Mouse (Mus musculus): ENCODE data around the gene Gm10842.
"Not testable (repeated sequence)": the region's sequence is repeated elsewhere in the genome, so short reads cannot be mapped to it uniquely, and the experiment has no call there.

Gene Gm10842

DNA sequence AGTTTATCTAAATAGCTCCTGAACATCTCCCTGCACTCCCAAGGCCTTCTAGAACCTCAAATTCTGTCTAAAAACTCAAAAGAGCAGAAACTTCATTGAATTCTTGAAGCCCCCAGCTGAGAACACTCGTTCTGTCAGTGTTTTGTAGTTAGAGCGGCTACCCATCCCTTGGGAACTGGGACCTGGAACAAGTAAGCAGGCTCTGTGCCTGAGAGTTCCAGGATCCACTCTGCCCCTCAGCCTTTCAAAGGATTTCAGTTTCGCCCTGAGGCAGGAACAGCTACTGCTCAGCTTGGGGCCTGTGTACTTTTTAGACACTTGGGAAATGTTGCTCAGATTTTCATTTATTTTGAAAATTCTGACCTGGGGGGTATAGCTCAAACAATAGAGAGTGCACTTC lies at the start of gene Gm10842:
Gene Gm10842 (plus strand): TSS at position 301 of the 400 bp plus-strand sequence.
- no peak for DNase-seq

DNA sequence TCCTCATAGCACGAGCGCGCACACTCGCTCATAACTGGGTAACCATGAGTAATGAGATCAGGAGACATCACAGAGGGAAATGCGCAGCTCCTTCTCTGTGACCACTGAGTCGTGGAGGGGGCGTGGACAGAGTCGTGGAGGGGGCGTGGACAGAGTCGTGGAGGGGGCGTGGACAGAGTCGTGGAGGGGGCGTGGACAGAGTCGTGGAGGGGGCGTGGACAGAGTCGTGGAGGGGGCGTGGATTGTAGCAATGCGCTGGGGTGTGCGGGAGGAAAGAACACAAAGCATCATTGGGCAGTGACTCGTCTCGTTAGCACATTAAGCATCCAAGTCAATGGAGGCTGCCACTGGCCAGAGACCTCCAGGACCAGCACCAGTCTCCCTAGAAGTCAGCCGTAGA lies 34.2 kb upstream of the Gm10842 start:
- not testable (repeated sequence) for DNase-seq

DNA sequence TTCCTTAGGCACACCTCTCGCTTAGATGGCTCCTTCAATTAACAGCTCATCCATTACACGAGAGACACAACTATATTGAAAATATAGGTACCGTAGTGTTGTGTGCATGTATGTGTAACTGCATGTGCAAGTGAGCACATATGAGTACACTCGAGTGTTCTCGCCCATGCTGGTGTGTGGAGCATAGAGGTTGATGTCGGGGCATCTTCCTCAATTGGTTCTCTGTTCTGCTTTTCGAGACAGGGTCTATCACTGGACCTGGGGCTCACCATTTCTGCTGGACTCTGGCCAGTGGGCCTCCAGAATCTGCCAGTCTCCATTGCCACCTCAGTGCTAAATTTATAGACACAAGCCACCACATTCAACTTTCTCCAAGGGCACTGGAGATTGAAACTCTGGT lies 28.9 kb upstream of the Gm10842 start:
- DNase-seq, result no peak

DNA sequence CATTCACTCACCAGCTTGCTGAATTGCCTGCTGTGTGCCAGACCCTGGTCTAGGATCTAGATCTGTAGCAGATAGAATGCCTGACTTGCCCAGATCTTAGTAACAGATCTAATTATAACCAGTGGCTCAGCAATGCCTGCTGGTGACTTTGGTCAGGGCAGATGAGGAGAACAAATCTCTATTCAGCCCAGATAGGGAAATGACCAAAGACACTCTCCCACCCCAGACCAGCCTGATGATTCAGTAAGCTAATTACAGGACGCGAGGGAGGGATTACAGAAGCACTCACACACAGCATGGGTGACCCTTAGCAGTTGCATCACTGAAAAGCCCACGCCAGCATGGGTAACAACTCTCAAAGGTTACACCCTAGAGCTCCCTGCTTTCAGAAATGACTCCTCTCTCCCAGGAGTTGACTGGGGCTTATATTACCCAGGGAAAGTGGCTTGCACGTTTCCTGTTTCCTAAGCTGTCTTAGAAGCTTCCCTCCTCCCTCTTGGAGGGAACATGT lies 26.1 kb upstream of the Gm10842 start:
- DNase-seq, result no peak

DNA sequence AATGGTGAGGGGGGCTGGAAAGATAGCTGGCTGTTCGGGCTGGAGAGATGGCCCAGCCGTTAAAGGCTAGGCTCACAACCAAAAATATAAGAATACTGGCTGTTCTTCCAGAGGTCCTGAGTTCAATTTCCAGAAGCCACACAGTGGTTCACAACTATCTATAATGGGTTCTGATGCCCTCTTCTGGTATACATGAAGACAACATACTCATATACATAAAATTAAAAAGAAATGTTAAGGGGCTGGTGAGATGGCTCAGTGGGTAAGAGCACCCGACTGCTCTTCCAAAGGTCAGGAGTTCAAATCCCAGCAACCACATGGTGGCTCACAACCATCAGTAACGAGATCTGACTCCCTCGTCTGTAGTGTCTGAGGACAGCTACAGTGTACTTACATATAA lies 24.9 kb upstream of the Gm10842 start:
- DNase-seq, result not testable (repeated sequence)

DNA sequence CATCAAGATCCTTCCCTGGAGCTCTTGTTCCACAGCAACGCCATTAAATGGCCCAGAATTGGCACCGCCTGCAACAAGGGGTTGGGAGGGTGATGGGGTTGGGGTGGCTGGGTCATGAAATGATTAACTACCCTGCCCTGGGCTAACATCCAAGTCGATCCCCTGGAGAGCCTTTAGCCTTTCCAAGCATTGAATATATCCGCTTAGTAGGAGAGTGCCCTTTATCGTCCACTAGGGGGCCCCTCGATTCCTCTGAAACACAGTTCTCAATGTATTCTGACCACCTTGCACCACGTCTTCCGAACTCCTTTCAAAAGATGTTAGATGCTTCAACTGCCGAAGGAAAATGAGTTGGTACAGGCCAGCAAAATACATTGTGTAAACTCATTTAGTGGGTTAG lies 22.7 kb upstream of the Gm10842 start:
- DNase-seq, result peak; percentile 69

DNA sequence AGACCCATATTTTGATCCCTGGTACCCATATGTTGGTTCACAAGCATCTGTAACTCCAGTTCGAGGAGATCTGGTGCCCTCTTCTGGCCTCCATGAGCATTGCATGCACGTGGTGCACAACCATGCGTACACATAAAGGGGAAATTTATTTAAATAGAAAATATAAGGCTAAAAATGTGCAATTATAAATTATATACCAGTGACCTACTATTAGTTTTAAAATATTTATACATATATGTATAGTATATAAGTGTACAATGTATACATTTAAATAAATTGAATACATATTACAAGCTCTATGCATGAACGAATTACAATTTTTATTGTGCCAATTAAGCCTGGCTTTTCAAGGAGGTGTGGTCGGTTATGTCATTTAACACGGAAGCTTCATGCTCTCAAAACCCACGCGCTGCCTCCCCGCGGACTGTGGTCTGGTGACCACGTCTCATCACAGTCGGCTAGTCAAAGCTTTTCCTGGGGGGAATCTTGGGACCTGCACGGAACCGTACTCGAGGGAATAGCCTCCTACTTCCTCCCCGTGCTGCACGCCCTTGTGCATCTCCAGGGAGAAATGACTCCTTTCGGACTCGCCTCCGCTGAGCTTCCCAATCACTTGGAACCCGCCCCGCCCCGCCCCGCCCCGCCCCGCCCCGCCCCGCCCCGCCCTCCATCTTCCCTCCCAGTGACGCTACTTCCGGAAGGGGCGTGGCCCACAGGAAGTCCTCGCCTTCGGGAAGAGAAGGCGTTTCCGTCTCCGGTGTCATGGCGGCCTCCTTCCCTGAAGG lies 20.8 kb upstream of the Gm10842 start, which contains the start of gene Mettl2:
Gene Mettl2 (plus strand): TSS at position 691 of the 785 bp plus-strand sequence.
- peak; percentile 92 for DNase-seq

DNA sequence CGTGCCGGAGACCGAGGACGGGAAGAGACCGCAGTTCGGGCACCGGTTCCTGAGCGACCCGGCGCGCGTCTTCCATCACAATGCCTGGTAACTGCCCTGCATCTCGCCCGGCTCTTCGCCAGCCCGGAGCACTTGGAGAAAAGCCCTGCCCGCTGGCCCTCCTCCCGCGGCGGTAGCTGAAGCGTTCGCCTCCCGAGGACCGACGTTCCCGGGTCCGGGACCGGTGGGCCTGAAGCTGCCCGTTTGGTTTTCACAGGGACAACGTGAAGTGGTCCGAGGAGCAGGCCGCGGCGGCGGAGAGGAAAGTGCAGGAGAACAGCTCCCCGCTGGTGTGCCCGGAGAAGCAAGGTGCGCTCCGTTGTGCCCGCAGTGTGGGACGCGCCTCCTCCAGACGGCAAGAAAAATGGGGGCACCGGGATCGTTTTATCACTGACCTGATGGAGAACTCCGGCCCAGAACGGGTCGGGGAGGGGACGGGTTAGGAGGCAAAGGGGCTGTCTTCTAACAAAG lies 20.1 kb upstream of the Gm10842 start:
- peak; percentile 28 for DNase-seq

DNA sequence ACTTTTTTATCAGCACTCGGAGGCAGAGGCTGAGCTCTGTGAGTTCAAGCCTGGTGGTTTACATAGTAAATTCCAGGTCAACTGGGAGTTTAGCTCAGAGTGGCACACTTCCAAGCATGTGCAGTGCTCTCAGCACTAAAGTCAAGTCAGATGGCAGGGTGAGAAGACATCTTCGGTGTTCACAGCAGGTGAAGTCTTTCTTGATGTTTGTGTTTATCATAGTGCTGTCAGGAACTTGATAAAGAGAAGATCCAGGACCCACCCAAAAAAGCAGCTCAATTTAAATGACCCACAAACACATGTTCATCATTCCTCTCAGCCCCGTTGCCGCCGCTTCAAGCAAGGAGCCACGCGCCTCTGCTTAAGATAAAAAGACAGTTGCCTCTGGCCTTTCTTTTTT lies 11.0 kb upstream of the Gm10842 start:
- peak; percentile 40 for DNase-seq

DNA sequence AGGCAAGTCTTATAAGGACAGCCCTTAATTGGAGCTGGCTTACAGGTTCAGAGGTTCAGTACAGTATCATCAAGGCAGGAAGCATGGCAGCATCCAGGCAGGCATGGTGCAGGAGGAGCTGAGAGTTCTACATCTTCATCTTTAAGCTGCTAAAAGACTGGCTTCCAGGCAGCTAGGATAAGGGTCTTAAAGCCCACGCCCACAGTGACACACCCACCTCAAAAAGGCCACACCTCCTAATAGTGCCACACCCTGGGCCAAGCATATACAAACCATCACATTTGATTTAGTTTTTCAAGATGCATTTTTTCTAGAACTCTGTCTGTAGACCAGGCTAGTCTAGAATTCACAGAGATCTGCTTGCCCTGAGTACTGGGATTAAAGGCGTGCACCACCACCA lies 9.4 kb upstream of the Gm10842 start:
- peak; percentile 47 for DNase-seq

DNA sequence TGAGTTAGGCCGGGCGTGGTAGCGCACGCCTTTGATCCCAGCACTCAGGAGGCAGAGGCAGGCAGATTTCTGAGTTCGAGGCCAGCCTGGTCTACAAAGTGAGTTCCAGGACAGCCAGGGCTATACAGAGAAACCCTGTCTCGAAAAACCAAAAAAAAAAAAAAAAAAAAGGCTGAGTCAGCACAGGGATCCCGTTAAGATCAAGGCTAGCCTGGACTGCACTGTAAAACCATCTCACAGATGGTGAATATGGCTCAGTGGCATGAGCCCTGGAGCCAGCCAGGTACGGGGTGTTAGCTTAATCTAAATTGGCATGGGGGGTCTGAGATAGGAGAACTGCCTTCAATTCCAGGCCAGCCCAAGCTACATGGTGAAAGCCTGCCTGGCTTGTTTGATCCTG lies 6.2 kb upstream of the Gm10842 start:
- not testable (repeated sequence) for DNase-seq

DNA sequence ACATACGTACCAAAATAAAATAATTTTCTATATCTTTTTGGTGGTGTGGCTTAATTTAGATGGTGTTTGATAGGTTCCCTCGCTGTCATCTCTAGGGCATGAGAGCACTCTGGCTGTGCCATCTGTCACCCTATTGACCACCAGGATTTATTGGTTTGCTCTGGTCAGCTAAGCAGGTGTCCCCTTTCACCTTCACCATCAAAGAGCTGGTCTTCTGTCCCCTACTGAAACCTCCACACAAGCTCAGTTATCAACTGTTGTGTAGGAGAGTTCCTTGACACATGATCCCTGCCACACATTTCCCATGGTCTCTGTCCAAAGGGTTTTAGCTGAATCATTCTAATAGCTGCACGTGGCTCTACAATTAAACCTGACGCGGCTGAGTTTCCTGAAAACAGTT lies 5.6 kb upstream of the Gm10842 start:
- no peak for DNase-seq

DNA sequence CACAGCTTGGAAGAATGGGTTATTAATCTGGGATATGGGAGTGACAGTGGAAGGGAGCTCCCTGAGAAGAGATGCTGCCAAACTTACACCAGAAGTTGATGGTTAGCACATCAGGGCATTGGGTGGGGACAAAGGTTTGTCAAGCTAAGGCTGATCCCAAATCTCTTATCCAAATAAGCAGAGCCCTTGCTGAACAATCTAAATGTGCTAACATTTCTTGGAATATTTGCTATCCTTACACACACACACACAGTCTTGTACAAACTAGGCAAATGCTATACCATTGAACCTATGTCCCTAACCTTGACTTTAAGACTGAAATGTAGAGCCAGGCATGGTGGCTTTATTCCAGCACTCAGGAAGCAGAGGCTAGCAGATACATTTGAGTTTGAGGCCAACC lies 3.1 kb upstream of the Gm10842 start:
- DNase-seq, result no peak

DNA sequence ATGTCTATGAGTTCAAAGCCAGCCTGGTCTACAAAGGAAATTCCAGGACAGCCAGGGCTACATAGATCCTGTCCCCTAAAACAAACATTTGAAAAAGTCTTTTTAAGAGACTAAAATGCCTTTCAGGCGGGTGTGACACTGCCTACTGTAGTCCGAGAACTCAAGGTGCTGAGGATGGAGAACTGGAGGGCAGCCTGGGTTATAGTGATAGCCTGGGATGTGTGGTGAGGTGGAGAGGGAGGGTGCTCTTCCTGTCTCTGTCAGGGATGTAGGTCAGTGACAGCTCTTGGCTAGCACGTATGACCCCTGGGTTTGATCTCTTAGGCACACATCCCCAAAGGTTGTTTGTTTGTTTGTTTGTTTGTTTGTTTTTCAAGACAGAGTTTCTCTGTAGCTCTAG lies 2.6 kb upstream of the Gm10842 start:
- no peak for DNase-seq

DNA sequence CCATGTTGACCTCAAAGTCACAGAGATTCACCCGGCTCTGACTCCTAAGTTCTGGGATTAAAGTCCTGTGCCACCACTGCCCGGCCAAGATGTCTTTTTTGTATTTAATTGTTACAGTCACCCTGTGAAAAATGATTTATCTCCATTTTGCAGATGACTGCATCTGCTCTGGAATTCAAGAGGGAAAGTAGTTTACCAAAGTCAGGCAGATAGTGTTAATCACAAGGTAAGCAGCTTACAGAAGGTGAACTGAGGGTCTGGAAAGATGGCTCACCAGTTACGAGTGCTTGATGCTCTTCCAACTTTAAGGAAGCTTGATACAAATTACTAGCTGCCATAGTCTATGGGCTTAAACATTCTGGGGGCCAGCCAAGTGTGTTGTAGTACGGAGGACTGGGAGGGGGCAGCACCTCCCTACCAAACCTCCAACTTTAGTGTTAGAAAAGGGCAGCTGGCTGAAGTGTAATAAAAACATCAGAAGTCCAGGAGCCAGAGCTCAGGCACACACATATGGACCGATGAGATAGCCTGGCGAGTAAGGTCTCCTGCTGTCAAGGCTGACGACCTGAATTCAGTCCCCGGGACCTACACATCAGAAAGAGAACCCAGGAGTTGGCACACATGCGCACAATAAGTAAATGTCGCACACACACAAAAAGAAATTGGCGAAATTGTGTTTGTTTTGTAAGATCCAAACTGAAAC lies 2.0 kb upstream of the Gm10842 start:
- DNase-seq, result no peak

DNA sequence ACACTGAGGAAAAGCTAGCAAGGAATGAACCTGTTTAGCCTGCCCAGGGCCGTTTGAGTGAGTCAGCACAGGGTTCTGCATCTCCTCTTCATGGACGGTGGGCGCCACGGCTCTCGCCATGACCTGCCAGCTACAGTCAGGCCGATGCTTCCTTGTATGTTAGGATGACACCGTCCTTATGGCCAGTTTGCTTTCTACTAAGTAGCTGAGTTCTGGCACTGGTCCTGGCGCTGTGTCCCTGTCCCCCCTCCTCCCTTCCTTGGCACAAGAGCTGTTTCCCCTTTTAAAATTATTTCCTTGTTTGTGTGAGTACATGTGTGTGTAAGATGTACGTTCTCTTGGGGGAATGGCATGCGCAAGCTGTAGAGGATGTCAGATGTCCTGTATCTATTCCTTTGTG lies 1.5 kb upstream of the Gm10842 start:
- DNase-seq, result no peak

DNA sequence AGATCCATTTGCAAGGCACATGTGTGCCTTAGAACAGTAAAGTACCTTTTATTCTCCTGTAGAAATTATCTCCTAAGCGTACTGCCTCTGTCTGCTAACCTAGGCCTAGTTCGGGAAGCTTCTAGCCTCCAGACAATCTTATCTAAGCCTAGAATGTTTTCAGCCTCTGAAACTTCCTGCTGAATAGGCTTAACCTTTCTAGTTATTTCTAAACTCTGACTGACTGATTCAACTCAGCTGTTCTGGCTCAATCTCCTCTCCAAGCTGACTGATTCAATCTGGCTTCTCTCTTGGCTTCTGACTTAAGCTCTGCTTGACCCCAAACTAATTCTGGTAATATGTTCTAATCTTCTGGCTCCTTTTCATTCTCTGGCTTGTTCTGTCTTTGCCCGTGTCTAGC lies 2.7 kb downstream of the Gm10842 start:
- DNase-seq, result no peak

DNA sequence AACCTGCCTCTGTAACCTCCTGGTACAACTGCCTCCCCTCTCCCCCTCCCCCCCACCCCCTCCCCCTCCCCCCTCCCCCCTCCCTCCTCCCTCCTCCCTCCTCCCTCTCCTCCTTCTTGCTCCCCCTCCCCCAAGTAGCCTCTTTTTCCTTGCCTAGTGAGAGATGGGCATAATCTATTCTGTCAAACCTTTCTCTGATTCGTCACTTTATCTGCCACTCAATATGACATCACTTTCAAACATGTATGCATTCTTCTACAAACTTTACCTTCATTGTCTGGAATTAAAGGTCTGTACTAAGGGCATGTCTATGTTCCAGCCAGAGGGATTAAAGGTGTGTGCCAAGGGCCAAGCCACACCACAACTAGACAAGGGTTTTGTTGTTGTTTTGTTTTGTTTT lies 3.1 kb downstream of the Gm10842 start:
- no peak for DNase-seq

DNA sequence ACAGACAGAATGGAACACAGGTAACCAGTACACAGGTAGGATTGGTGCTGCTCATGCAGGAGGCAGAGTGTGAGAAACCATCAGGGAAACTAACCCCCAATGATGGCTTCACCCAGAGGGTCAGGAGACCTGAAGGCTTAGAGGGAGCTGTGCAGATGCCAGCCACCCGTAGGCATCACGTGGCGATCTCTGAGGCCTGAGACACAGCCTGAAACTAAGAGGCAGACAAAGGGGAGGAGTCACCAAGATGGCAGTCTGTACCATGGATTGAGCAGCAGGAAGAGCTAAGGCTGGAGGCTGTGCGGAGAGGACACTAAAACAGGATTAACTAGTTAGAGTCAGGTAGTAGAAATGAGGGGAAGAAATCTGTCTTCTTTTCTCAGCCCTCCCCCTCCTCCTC lies 4.0 kb downstream of the Gm10842 start:
- peak; percentile 49 for DNase-seq

DNA sequence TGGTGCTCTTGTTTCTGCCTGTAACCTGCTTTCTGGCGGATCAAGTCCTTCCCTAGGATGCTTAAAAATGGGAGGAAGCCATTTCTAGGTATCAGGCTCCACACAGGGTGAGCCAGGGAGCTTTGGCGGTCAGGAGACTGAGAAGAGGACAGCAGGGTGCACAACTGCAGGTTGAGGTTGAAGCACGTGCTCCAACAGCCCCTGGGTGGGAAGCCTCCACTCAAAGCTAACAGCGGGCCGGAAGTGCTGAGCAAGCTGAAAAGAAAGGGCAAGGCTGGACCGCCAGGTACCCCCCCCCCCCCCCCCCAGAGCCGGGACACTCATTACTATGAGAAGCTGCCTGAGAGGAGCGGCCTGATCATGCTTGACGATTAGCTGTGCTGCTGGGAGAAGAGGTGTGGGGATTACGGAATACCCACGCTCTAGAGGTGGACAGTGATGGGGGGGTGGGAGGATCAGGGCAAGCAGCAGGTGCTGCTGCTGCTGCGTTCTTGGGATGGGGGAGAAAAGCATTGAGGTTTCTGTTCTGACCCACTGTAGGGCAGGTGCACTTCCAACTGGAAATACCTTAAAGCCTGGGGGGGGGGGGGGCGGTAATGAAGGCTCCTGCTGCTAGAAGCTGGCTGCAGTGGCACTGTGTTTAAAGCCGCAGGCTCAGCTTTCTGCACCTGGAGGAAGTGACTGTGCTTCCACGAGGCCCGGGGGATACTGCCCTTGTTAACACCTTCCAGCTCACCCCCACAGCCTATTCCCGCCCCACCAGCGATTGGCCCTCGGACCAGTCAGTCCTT lies 4.7 kb downstream of the Gm10842 start:
- DNase-seq, result peak; percentile 44

DNA sequence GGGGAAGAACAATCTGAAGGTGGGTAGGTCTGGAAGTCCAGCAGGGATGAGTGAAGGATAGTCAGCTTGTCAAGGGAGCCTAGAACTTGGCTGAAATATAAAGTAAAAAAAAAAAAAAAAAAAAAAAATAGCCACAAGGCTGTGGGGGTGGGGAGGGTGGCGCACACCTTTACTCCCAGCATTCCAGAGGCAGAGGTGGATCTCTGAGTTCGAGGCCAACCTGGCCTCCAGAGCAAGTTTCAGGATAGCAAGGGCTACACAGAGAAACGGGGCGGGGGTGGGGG lies 5.3 kb downstream of the Gm10842 start:
- DNase-seq, result no peak

DNA sequence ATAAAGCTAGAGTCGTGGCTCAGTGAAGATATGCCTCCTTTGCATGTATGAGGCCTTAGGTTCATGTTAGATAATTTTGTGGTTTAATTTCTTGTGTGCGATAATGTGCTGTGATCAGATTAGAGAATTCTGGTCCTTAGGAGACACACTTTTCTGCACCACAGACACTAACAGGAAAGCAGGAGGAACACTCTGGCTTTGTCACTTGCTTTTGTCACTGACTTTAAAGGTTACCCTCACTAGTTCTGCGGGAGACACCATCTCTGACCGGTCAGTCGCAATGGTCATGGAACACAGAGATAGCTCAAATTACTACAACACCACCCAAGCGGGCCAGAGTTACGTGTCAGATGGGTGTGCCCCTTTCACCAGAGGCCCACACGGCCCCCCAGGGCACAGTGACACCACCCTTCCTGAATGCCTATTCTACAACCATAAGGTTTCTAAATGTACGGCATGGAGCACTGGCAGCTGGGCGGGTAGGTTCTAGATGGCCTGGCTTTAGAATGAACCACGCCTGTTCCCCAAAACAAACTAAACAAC lies 5.7 kb downstream of the Gm10842 start:
- peak; percentile 86 for DNase-seq
